Mouse (Mus musculus): ENCODE measurements around the gene Arid5b. TPM values are rescaled to one million over a fixed set of nuclear protein-coding genes. Genes with fewer than 3 reads are reported as not detected.
A peak's percentile ranks its signal among the peaks of the same experiment; 100 is the strongest.

Gene Arid5b
- polyA plus RNA-seq, 1 experiment from 2014 or later = 42.7 TPM

DNA sequence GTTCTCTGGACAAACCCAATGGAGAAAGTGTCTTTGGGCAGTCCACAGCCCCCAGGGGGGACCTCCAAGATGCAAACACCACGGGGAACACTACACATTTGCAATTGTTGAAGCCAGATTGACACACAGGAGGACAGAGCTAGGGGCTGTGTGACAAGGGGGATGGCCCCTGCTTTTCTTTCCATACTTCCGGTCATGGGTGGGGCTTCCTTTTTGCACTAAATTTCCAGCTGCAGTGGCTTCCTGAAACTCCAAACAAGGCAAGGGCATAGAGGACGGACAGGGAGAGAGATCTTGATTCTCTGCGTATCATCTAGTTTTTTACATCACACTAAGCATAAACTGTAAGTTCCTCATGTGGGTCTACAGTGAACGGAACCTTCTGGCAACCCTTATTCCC, 210.6 kb downstream of the Arid5b start:
- no peaks in the 10 kb centered on the region for H3K4me1 ChIP-seq (replicated peaks; ENCODE audit: control insufficient read depth, insufficient read depth, low read length)
- no peak overlapping the region for H3K4me2 ChIP-seq (ENCODE audit: low read depth, low read length)

GRCm38 (mm10) chr10:68066173-68066572, 212.4 kb downstream of the Arid5b start:
- H3K27me3 ChIP-seq (ENCODE audit: control insufficient read depth, insufficient read depth, low read depth, low read length) = no peaks in the 10 kb centered on the region
- ATAC-seq (ENCODE audit: low read depth) = no peak
- WGBS = 85% methylated on average over 5 of the region's 5 CpGs

More for the DNA sequence above, 210.6 kb downstream of the Arid5b start:
- Histone ChIP-seq H3K27ac (ENCODE audit: low read length) (no peak overlapping the region), H3K4me3 (ENCODE audit: low read length) (no peak overlapping the region), H3K9ac (ENCODE audit: low read length) (no peak overlapping the region), H3K27me3 (ENCODE audit: control insufficient read depth, insufficient read depth, low read depth, low read length) (no peaks in the 10 kb centered on the region), H3K9me3 (ENCODE audit: control insufficient read depth, low read length) (no peaks in the 10 kb centered on the region), H3K36me3 (ENCODE audit: control insufficient read depth, insufficient read depth, low read length) (no peaks in the 10 kb centered on the region)
- no peak for ATAC-seq (ENCODE audit: low read depth)
- WGBS = 78% methylated on average over 5 of the region's 5 CpGs

DNA sequence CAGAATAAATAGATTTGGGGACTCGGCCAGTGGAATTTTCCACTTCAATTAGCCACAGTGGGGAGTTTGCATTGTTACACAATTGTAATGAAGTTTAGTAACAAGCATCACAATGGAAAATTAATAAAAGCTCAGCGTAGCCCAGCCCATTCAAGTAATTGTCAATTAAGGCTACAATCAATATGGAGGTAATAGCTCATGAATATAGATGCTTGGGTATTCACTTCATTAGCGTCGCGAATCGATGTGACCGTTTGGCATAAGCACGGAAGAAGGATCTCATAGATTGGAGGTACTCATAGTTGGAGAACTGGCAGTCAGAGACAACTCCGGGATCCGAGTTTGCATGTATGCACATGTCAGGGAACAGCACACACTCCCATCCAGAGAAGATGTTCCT, 214.0 kb downstream of the Arid5b start:
- Histone ChIP-seq H3K36me3 (ENCODE audit: control insufficient read depth, insufficient read depth, low read length) (no peaks in the 10 kb centered on the region), H3K27me3 (ENCODE audit: control insufficient read depth, insufficient read depth, low read depth, low read length) (no peaks in the 10 kb centered on the region), H3K27ac (ENCODE audit: low read length) (no peak overlapping the region), H3K4me1 (replicated peaks; ENCODE audit: control insufficient read depth, insufficient read depth, low read length) (no peaks in the 10 kb centered on the region), H3K9ac (ENCODE audit: low read length) (no peak overlapping the region), H3K9me3 (ENCODE audit: control insufficient read depth, low read length) (no peaks in the 10 kb centered on the region), H3K4me2 (ENCODE audit: low read depth, low read length) (no peak overlapping the region), H3K4me3 (ENCODE audit: low read length) (no peak overlapping the region)
- ATAC-seq (ENCODE audit: low read depth) = no peak
- 91% methylated on average over 10 of the region's 10 CpGs for WGBS

More at GRCm38 (mm10) chr10:68066173-68066572, 212.4 kb downstream of the Arid5b start:
- no peak overlapping the region for H3K27ac ChIP-seq (ENCODE audit: low read length)
- no peak overlapping the region for H3K4me2 ChIP-seq (ENCODE audit: low read depth, low read length)
- no peak overlapping the region for H3K9ac ChIP-seq (ENCODE audit: low read length)
- H3K9me3 ChIP-seq (ENCODE audit: control insufficient read depth, low read length) = no peaks in the 10 kb centered on the region
- H3K36me3 ChIP-seq (ENCODE audit: control insufficient read depth, insufficient read depth, low read length) = no peaks in the 10 kb centered on the region
- no peaks in the 10 kb centered on the region for H3K4me1 ChIP-seq (replicated peaks; ENCODE audit: control insufficient read depth, insufficient read depth, low read length)
- H3K4me3 ChIP-seq (ENCODE audit: low read length) = no peak overlapping the region

DNA sequence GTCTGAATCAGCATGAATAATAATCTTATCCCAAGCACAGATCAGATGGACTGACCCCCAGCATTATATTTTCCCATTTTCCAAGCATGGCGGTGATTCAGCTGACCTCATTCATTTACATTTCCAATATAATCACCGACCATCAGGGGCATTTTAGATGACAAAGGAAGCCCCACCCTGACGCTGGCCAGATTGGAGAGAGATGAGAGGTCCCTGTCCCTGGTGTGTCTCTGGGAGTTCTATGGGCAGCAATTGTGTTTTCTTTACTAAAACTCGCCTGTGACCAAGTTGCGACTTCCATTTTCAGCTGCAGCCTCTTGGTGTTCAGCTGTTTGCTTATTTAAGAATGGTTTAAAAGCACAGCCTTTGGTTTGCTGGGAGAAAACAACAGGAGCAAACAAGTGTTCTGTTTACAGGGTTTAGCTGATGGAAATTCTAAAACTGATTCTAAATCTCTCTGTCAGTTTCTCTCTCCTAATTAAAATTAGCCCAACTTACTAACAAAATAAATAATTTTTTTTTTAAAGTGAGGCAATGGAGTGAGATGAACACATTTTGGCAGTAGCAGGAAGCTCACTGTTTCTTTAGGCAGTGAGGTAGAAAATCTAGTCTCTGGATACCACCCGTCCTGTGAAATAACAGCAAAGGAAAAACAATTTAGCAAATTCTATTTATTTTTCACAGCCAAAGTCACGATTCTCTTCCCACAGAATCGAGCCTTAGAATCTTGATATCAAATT, 214.6 kb downstream of the Arid5b start:
- Histone ChIP-seq H3K27ac (ENCODE audit: low read length) (no peak overlapping the region), H3K4me2 (ENCODE audit: low read depth, low read length) (no peak overlapping the region), H3K36me3 (ENCODE audit: control insufficient read depth, insufficient read depth, low read length) (no peaks in the 10 kb centered on the region), H3K9me3 (ENCODE audit: control insufficient read depth, low read length) (no peaks in the 10 kb centered on the region), H3K4me3 (ENCODE audit: low read length) (no peak overlapping the region), H3K27me3 (ENCODE audit: control insufficient read depth, insufficient read depth, low read depth, low read length) (no peaks in the 10 kb centered on the region), H3K4me1 (replicated peaks; ENCODE audit: control insufficient read depth, insufficient read depth, low read length) (no peaks in the 10 kb centered on the region), H3K9ac (ENCODE audit: low read length) (no peak overlapping the region)
- no peak for ATAC-seq (ENCODE audit: low read depth)
- WGBS = 43% methylated on average over 8 of the region's 8 CpGs

DNA sequence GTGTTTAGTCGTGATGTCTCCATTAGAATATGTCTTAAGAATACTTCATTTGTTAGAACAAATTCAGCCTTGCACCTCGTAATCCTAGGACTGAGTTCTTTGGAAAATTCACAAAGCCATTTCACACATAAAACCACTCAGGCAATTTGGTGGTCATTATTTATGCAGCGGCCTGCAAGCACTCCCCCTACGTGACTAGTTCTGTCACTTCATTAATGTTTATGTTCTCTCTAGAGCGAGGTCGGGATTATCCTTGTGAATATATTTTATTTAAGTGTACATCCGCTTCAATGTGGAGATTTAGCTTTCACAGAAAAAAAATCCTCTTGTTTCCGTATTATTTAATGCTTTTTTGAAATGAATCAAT, 217.3 kb downstream of the Arid5b start:
- ATAC-seq (ENCODE audit: low read depth) = peak; percentile 43
- H3K9me3 ChIP-seq (ENCODE audit: control insufficient read depth, low read length) = peaks cover 2% of the 10 kb centered on the region; the same call in 1 of the 2 replicates
- H3K4me2 ChIP-seq (ENCODE audit: low read depth, low read length) = no peak overlapping the region; the same call in 1 of the 2 replicates
- H3K27ac ChIP-seq (ENCODE audit: low read length) = peak overlapping the region; percentile 81
- H3K4me1 ChIP-seq (replicated peaks; ENCODE audit: control insufficient read depth, insufficient read depth, low read length) = no peaks in the 10 kb centered on the region
- H3K27me3 ChIP-seq (ENCODE audit: control insufficient read depth, insufficient read depth, low read depth, low read length) = no peaks in the 10 kb centered on the region
- no peak overlapping the region for H3K4me3 ChIP-seq (ENCODE audit: low read length)
- 45% methylated on average over 8 of the region's 8 CpGs for WGBS
- no peak overlapping the region for H3K9ac ChIP-seq (ENCODE audit: low read length)
- H3K36me3 ChIP-seq (ENCODE audit: control insufficient read depth, insufficient read depth, low read length) = no peaks in the 10 kb centered on the region

DNA sequence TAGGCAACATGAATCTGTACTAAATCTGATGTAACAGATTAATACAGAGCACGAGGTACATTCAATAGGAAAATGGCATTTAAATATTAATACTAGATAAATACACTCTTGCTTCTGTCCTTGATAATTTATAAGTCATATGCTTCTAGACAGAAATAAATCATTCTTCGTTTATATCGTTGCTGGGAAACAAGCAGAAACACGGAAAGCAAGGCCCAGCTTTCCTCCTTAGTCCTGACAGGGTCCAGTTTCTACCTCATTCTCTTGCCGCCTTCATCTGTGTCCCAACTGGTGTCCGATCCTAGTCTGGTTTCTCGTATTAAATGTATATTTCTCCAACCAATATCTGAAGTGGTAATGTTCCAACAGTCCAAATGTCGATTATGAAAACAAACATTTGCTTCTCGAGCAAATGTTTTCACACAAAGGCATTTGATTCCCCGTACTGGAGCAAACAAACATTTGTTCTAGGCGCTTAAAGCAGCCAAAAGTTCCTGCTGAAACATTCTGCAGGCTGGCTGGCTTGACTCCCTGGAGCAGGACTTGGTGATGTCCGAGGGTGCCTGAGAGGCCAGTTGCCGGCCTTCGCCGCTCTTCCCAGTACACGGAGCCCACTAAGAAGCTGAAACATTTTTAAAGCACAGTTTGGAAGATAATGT, 217.8 kb downstream of the Arid5b start:
- ATAC-seq (ENCODE audit: low read depth) = peak; percentile 71
- Histone ChIP-seq H3K4me2 (ENCODE audit: low read depth, low read length) (no peak overlapping the region; the same call in 1 of the 2 replicates), H3K9me3 (ENCODE audit: control insufficient read depth, low read length) (peaks cover 2% of the 10 kb centered on the region; the same call in 1 of the 2 replicates), H3K4me3 (ENCODE audit: low read length) (no peak overlapping the region), H3K27ac (ENCODE audit: low read length) (peak overlapping the region; percentile 81), H3K36me3 (ENCODE audit: control insufficient read depth, insufficient read depth, low read length) (no peaks in the 10 kb centered on the region), H3K4me1 (replicated peaks; ENCODE audit: control insufficient read depth, insufficient read depth, low read length) (no peaks in the 10 kb centered on the region), H3K9ac (ENCODE audit: low read length) (0 out of 2 replicates have a peak overlapping the region, but pooled peaks have one; percentile 5), H3K27me3 (ENCODE audit: control insufficient read depth, insufficient read depth, low read depth, low read length) (no peaks in the 10 kb centered on the region)
- 30% methylated on average over 16 of the region's 16 CpGs for WGBS

GRCm38 (mm10) chr10:68058378-68058777, 220.2 kb downstream of the Arid5b start:
- 96% methylated on average over 1 of the region's 1 CpGs for WGBS
- Histone ChIP-seq H3K27ac (ENCODE audit: low read length) (no peak overlapping the region), H3K4me3 (ENCODE audit: low read length) (no peak overlapping the region), H3K27me3 (ENCODE audit: control insufficient read depth, insufficient read depth, low read depth, low read length) (no peaks in the 10 kb centered on the region), H3K4me1 (replicated peaks; ENCODE audit: control insufficient read depth, insufficient read depth, low read length) (no peaks in the 10 kb centered on the region), H3K9me3 (ENCODE audit: control insufficient read depth, low read length) (peaks cover 2% of the 10 kb centered on the region; the same call in 1 of the 2 replicates), H3K4me2 (ENCODE audit: low read depth, low read length) (no peak overlapping the region), H3K9ac (ENCODE audit: low read length) (no peak overlapping the region), H3K36me3 (ENCODE audit: control insufficient read depth, insufficient read depth, low read length) (no peaks in the 10 kb centered on the region)
- ATAC-seq (ENCODE audit: low read depth) = no peak

- no peaks in the 10 kb centered on the region for H3K27me3 ChIP-seq (ENCODE audit: control insufficient read depth, insufficient read depth, low read depth, low read length)
- H3K4me1 ChIP-seq (replicated peaks; ENCODE audit: control insufficient read depth, insufficient read depth, low read length) = no peaks in the 10 kb centered on the region
- ATAC-seq (ENCODE audit: low read depth) = peak; percentile 73
- peaks cover 2% of the 10 kb centered on the region; the same call in 1 of the 2 replicates for H3K9me3 ChIP-seq (ENCODE audit: control insufficient read depth, low read length)
- no peak overlapping the region for H3K4me3 ChIP-seq (ENCODE audit: low read length)
- H3K4me2 ChIP-seq (ENCODE audit: low read depth, low read length) = no peak overlapping the region
- H3K27ac ChIP-seq (ENCODE audit: low read length) = peak overlapping the region; percentile 45
- H3K9ac ChIP-seq (ENCODE audit: low read length) = no peak overlapping the region
- 74% methylated on average over 3 of the region's 3 CpGs for whole genome bisulfite sequencing
- no peaks in the 10 kb centered on the region for H3K36me3 ChIP-seq (ENCODE audit: control insufficient read depth, insufficient read depth, low read length)
These were observed 220.7 kb downstream of the Arid5b start for GRCm38 (mm10) chr10:68057841-68058240.

- H3K9ac ChIP-seq (ENCODE audit: low read length) = no peak overlapping the region
- H3K4me2 ChIP-seq (ENCODE audit: low read depth, low read length) = no peak overlapping the region
- ATAC-seq (ENCODE audit: low read depth) = no peak
- no peak overlapping the region for H3K27ac ChIP-seq (ENCODE audit: low read length)
- no peaks in the 10 kb centered on the region for H3K4me1 ChIP-seq (replicated peaks; ENCODE audit: control insufficient read depth, insufficient read depth, low read length)
- H3K9me3 ChIP-seq (ENCODE audit: control insufficient read depth, low read length) = peaks cover 2% of the 10 kb centered on the region; the same call in 1 of the 2 replicates
- no peak overlapping the region for H3K4me3 ChIP-seq (ENCODE audit: low read length)
- H3K36me3 ChIP-seq (ENCODE audit: control insufficient read depth, insufficient read depth, low read length) = no peaks in the 10 kb centered on the region
- 83% methylated on average over 6 of the region's 6 CpGs for WGBS
- H3K27me3 ChIP-seq (ENCODE audit: control insufficient read depth, insufficient read depth, low read depth, low read length) = no peaks in the 10 kb centered on the region
These were observed 223.8 kb downstream of the Arid5b start for GRCm38 (mm10) chr10:68054706-68055105.
